Mouse (Mus musculus): ENCODE measurements around the gene Ddx41. TPM values are rescaled to one million over a fixed set of nuclear protein-coding genes. Genes with fewer than 3 reads are reported as not detected.

The Ddx41 gene
- total RNA-seq, 2 experiments from 2014 or later, result 9.3 to 10.3 TPM

DNA sequence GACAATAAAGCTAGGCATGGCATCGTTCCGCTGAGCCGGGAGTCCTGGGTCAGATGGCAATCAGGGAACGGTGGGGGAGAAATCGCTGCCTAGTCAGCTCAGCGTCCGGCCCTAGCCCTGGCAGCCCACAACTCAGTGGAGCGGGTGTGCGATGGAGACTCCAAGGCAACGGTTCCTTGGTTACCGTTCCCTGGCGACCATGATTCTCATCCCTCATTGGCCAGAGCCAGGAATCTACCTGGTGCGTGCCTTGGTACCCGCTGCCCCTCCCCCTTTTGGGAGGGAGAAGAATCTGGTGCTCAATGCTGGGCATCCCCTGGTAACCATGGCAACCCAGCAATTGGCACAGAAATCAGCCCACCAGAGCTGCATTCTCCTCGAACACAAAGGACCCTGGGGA is 52.9 kb downstream of the Ddx41 start:
- intact Hi-C loops (cut with DNase I), result no loop called here
- no peak for DNase-seq

DNA sequence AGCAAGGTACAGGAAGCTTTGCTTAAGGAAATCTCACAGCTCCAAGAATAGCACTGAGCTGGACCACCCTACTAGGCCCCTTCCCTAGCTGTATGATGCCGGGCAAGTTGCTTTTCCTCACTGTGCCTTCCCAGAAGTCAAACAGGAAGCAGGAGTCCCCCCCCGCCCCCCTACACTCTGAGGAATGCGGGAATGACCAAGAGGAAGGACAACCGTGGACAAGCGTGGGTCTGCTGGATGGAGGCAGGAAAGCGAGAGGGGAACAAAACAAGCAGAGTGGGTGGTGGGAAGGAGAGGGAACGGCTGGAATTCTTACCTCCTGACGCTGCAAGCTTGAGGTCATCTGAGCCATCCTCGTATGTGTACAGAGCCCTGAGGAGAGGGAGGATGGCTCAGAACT is 53.4 kb downstream of the Ddx41 start:
- intact Hi-C loops (cut with DNase I), result no loop called here
- DNase-seq, result no peak

- DNase-seq, result no peak
- intact Hi-C loops (cut with DNase I), result no loop called here
Measured at GRCm38 (mm10) chr13:55482542-55482941, 53.9 kb downstream of the Ddx41 start.

Small RNA genes lying within 50 kb of the gene (microRNA-seq; reads per million reads assigned to microRNA genes)
- 3.2 to 5.2 reads per million in 2 experiments for gene Mir6945

Other genes with a start within 250 kb of the Ddx41 start
- gene Prelid1, start 216.2 kb downstream of the Ddx41 start, total RNA-seq (2021), result 10 to 100 TPM; 21.6 to 23.6 TPM
- 10 to 100 TPM; 27.0 to 30.9 TPM for gene Rab24, start 214.7 kb downstream of the Ddx41 start, total RNA-seq (2021)
- gene Mxd3, start 206.8 kb downstream of the Ddx41 start, total RNA-seq (2021), result under 1 TPM; 0.38 to 0.54 TPM
- gene Lman2, start 173.9 kb downstream of the Ddx41 start, total RNA-seq (2021), result 10 to 100 TPM; 34.5 to 36.2 TPM
- gene Rgs14, start 166.9 kb downstream of the Ddx41 start, total RNA-seq (2021), result under 1 TPM; 0.27 to 0.48 TPM
- not detected for gene Slc34a1, start 138.5 kb downstream of the Ddx41 start, total RNA-seq (2021)
- not detected for gene Pfn3, start 121.4 kb downstream of the Ddx41 start, total RNA-seq (2021)
- not detected for gene F12, start 109.9 kb downstream of the Ddx41 start, total RNA-seq (2021)
- gene Grk6, start 91.6 kb downstream of the Ddx41 start, total RNA-seq (2021), result 10 to 100 TPM in 1 of 2 experiments, 1 to 10 TPM in 1; 9.1 to 10.8 TPM
- under 1 TPM; 0.62 to 0.77 TPM for gene Prr7, start 72.4 kb downstream of the Ddx41 start, total RNA-seq (2021)
- gene Dbn1, start 48.5 kb downstream of the Ddx41 start, total RNA-seq (2021), result 1 to 10 TPM; 7.7 TPM
- 100 to 1,000 TPM; 605 to 719 TPM for gene Pdlim7, start 23.0 kb downstream of the Ddx41 start, total RNA-seq (2021)
- gene Dok3, start 7.4 kb downstream of the Ddx41 start, total RNA-seq (2021), result 1 to 10 TPM in 1 of 2 experiments, under 1 TPM in 1; 0.74 to 1.2 TPM
- 10 to 100 TPM in 1 of 2 experiments, 1 to 10 TPM in 1; 9.6 to 13.4 TPM for gene Fam193b, start 34.5 kb upstream of the Ddx41 start, total RNA-seq (2021)
- 10 to 100 TPM; 61.4 to 63.3 TPM for gene Tmed9, start 37.1 kb upstream of the Ddx41 start, total RNA-seq (2021)
- 1 to 10 TPM; 4.3 to 6.5 TPM for gene B4galt7, start 63.2 kb upstream of the Ddx41 start, total RNA-seq (2021)
- 1 to 10 TPM; 8.2 TPM for gene Caml, start 86.3 kb upstream of the Ddx41 start, total RNA-seq (2021)
- 10 to 100 TPM; 17.7 to 19.8 TPM for gene Ddx46, start 98.4 kb upstream of the Ddx41 start, total RNA-seq (2021)
- gene B230219D22Rik, start 156.5 kb upstream of the Ddx41 start, total RNA-seq (2021), result 10 to 100 TPM; 23.7 to 28.5 TPM
- gene Txndc15, start 178.0 kb upstream of the Ddx41 start, total RNA-seq (2021), result 10 to 100 TPM; 26.8 to 28.8 TPM
- gene Pcbd2, start 190.7 kb upstream of the Ddx41 start, total RNA-seq (2021), result 10 to 100 TPM; 15.5 to 20.6 TPM
- under 1 TPM in 1 of 2 experiments, not detected in 1; 0.20 TPM for gene Catsper3, start 247.9 kb upstream of the Ddx41 start, total RNA-seq (2021)

All from gastrocnemius, postnatal 36 days (tissue).